Mouse (Mus musculus) urinary bladder, postnatal 14 days (tissue): ENCODE measurements at regions not wholly inside any gene's neighbourhood (a gene's known extent, or its start where the extent isn't known, plus 50 kb on each side); places are given as distances from the start of the nearest gene placed in this dataset.
A peak's percentile ranks its signal among the peaks of the same experiment; 100 is the strongest.

ENCODE experiments used
- DNase-seq: peaks from one replicate; pipeline ENCODE4 v3.0.0; 2021; ENCODE audit warnings: low spot score

DNA sequence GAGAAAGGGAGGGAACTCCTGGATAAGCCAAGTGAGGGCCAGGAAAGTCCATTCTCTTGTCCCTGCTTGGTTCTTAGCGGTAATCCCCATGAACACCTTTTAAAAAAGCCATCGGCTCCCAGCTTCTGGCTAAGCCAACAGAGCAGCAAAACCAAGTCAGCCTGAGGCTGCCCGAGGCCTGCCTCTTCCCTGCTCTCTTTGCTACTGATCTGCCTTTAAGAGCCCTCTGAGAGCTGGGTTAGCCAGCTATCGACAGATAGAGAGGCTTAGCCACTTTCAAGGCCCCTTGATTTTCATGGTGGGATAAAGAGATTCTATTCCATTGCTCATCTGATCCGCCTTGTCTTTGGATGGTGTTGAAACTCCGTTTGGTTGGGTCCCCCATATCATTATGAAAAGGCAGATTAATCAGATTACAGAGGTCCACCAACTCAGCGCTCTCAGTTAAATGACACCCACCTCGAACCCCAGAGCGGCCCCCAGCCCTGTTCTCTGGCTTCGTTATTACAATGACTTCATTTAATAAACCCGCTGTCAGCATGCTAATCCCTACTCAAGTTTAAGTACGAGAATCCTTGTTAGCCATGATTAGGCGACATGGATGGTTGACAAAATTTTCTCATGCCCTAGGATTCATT lies 66.1 kb downstream of the Slc4a3 start:
- DNase-seq = no peak

DNA sequence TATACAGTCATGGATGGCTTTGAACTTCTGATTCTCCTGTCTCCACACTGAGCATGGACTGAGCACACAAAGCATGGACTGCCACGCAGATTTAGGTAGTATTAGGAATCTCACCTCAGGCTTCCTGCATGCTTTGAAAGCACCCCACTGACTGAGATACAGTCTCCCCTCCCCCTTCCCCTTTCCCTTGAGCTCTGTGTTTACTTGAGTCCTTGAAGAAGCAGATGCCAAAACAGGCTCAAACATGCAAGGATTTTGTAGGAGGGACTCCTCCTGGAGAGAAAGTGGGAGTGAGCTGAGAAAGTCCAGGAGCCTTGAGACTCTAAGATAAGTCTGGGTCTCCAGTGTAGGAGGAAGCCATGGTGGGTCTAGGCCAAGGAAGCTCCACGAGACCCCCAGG lies 67.1 kb downstream of the Slc4a3 start:
- no peak for DNase-seq

GRCm38 (mm10) chr1:75616971-75617370 lies 70.9 kb downstream of the Slc4a3 start:
- DNase-seq = no peak

GRCm38 (mm10) chr1:75618367-75618790 lies 72.3 kb downstream of the Slc4a3 start:
- DNase-seq = no peak

GRCm38 (mm10) chr1:75630287-75630686 lies 84.2 kb downstream of the Slc4a3 start:
- DNase-seq = no peak

- no peak for DNase-seq
These were observed 85.7 kb downstream of the Slc4a3 start for GRCm38 (mm10) chr1:75631729-75632128.

DNA sequence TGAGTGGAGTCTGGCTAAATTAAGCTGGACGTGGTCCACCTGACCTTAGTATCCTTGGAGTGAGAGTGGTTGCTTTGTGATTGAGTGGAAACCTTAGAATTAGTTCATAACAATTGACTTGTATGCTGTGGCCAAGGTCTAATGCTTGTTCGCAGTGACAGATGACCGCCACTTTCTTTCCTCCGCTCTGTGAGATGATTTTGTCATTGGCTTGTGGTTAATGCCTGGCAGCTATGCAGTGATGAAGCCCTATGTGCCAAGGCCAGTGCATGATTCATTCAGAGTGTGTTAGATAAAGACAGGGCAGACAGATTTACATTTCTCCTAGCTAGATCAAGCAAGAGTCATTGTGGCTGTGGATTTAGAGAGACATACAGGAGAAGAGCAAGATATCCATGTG lies 89.5 kb downstream of the Slc4a3 start:
- no peak for DNase-seq

DNA sequence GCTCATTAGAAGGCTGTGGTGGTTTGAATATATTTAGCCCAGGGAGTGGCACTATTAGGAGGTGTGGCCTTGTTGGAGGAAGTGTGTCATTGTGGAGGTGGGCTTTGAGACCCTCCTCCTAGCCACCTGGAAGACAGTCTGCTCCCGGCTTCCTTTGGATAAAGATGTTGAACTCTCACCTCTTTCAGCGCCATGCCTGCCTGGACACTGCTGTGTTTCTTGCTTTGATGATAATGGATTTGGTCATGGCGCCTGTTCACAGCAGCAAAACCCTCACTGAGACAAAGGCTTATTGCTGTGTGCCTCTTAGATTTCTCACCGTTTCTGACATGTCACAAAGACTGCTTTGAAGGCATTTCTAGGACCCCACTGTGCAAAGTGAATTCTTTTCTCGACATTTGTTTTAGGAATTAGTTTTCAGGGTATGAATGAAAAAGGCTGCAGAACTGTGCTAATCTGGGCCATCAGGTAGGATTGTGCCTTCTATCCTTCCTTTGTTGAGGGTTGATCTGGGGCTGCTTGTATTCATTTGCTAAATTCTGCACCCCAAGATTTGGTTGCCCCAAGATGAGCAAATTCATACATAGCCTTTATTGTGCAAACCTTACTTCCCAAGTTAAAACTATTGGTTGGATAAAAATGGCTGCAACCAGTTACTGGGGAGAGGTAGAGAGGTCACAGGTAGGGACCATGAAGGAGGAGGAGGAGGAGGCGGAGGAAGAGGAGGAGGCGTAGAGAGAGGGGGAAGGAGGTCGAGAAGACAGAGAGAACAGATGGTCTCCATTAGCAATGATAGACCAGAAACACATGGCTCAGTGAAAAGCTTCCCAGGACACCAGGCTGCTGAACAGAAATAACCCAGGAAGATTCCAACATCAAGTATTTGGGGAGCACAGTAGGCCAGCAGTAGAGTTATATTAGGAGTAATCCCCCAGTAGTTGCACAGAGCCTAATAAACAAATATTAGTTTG lies 93.2 kb downstream of the Slc4a3 start:
- no peak for DNase-seq

- DNase-seq = no peak
These were observed 96.4 kb downstream of the Slc4a3 start for GRCm38 (mm10) chr1:75642496-75642895.

- peak; percentile 57 for DNase-seq
These were observed 106.5 kb downstream of the Slc4a3 start for GRCm38 (mm10) chr1:75652547-75652946.

DNA sequence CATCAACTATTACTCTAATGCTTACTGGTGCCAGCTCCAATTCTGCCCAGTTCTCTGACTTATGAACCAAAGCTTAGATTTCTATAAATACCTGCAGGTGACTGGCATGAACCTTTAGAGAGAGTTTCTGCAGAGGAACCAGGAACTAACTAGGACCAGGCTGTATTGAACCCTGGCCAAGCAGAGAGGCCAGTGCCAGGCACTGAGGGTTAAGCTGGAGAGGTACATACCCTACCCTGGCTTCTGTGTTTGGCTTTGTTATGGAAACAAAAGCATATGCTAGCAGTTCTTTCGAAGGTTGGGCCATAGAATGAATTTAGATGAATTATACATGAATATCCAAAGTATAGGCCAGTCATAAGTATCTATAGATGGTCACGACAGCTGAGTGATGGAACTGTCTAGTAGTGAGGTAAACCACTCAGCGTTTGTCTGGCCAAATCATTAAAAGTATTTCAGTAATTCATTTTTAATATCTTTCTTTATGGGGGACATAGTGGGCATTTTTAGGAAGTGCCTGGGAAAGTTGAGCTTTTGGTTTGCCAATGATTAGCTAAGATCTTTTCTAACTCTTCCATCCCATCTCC lies 107.0 kb downstream of the Slc4a3 start:
- DNase-seq = no peak

- peak; percentile 52 for DNase-seq
These were observed 107.6 kb downstream of the Slc4a3 start for GRCm38 (mm10) chr1:75653671-75654076.

- DNase-seq = no peak
These were observed 110.5 kb downstream of the Slc4a3 start for GRCm38 (mm10) chr1:75656592-75656991.

DNA sequence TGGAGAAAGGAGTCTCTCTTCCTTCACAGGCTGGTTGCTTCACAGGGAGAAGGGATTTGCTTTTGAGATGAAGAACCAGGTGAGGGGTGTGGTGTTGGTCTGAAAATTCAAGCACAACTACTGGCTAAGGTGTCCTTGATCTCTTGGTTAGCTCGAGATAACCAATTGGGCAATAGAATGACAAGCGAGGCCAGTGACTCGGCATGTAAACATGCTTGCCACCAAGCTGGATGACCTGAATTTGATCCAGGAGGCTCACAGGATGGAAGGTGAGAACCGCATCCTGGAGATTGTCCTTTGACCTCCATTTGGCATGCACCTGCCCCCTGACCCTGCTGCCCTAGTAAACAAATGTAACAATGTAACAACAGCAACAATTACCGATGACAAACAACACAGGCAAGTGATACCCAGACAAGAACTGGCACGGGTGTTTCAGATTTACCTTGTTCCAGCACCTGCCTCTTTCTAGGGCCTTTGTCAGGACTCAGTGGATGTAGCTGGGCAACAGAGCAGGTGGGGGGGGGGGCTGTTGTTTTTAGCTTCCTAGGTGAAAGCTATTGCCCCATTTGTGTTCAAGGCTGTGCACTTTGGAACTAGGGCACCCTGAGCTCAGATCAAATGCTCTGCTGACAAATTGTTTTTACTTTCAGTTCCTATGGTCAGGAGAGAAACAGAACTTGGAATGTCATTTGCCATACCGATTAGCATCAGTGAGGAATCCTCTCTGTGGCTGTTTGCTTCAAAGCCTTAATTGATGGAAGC lies 114.5 kb downstream of the Slc4a3 start:
- DNase-seq = no peak

- peak; percentile 13 for DNase-seq
These were observed 116.3 kb downstream of the Slc4a3 start for GRCm38 (mm10) chr1:75662141-75662990.

GRCm38 (mm10) chr1:75667736-75668269 lies 121.7 kb downstream of the Slc4a3 start:
- DNase-seq = no peak

DNA sequence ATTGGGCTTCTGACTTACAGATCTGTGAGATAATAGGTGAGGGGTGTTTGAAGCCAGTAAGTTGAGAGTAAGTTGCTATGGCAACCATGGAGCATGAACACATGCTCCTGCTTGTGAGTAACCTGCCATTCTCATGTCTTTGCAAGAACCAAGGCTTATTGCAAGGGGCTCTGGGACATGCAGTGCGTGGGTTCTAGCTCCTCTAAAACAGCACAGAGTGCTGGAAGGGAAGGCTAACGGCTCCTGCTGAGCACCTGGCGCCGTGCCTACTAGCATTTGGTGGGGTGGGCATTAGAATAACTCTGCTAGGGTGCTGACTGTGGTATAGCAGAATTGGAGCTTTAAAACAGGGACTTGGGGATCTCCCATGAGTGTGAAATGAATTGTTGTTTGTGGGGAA lies 130.2 kb downstream of the Slc4a3 start:
- no peak for DNase-seq

GRCm38 (mm10) chr1:75677695-75678094 lies 131.6 kb downstream of the Slc4a3 start:
- no peak for DNase-seq

DNA sequence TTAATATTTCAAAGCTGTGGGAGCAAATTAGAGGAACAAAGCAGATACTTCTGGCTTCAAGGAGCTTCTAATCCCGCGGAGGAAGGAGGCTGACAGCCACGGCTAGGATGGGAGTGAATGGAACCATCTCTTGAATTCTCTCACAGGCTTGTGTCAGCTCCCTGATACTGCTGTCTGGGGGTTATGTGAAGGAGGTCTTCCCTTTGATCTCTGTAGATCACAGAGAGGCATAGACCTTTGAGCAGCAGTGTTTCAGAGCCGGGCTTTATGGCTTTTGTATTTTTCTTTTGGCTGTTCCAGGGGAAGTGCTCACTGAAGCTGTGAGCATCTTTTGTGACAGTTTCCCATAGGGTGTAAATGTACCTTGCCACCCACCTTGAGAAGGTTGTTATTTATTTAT lies 132.2 kb downstream of the Slc4a3 start:
- DNase-seq = no peak

DNA sequence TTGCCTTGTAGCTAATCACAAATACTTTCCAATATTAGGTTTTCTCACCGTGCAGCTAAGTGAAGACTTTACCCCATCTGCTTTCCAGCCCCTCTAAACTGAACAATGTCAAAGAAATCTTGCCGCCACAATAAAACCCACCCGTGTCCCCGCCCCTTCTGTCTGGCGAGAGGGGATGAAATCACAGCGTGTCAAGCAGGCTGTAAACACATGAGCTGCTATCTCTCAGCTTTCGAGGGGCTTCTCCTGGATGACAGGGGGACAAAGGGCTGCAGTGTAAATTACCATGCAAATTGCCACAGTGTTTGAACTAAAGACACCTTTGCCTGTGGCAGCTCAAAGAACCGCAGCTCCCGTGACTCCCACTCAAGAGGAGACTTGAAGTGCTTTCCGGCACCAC lies 134.3 kb downstream of the Slc4a3 start:
- DNase-seq = no peak

- DNase-seq = no peak
These were observed 135.8 kb downstream of the Slc4a3 start for GRCm38 (mm10) chr1:75681913-75682312.
